7 mouse cellular contexts compared by ENCODE assay signal in genomic region chr7:133121661-133122378, GRCm38 (mm10). TPM values are rescaled to one million over a fixed set of nuclear protein-coding genes. Genes with fewer than 3 reads are reported as not detected.
A peak's percentile ranks its signal among the peaks of the same experiment; 100 is the strongest.
DNase-seq lines count a peak whose midpoint lies in the region; ATAC-seq and TF ChIP-seq lines count a peak whose summit lies in the region.

No protein-coding gene starts in this region.

- H3K36me3 ChIP-seq in ES-Bruce4 (ENCODE audit: control insufficient read depth, insufficient read depth, low read length, poor library complexity, severe bottlenecking), result peaks cover 12% of the 10 kb centered on the region
- no peaks in the 10 kb centered on the region for H3K36me3 ChIP-seq in heart, embryonic 10.5 days
- H3K36me3 ChIP-seq in kidney, postnatal 0 days (ENCODE audit: insufficient read depth, low read length), result no peaks in the 10 kb centered on the region

- no peaks in the 10 kb centered on the region for H3K9me3 ChIP-seq in ES-Bruce4 (replicated peaks; ENCODE audit: control insufficient read depth, insufficient read depth, low read length, poor library complexity, severe bottlenecking)
- H3K9me3 ChIP-seq in heart, embryonic 10.5 days, result no peaks in the 10 kb centered on the region
- no peaks in the 10 kb centered on the region for H3K9me3 ChIP-seq in kidney, postnatal 0 days (replicated peaks; ENCODE audit: low read length)

- no peak for TF ChIP-seq POLR2A in ES-Bruce4 (IDR thresholded peaks at IDR 0.05; ENCODE audit: insufficient read depth, low read length)

- peak overlapping the region; percentile 92 for H3K27ac ChIP-seq in ES-Bruce4 (ENCODE audit: insufficient read depth, low read length)
- H3K27ac ChIP-seq in heart, embryonic 10.5 days, result peak overlapping the region; percentile 99
- H3K27ac ChIP-seq in kidney, postnatal 0 days, result peak overlapping the region; percentile 98

- H3K4me3 ChIP-seq in ES-Bruce4 (ENCODE audit: low read depth, low read length), result peak overlapping the region; percentile 96
- peak overlapping the region; percentile 98 for H3K4me3 ChIP-seq in heart, embryonic 10.5 days
- H3K4me3 ChIP-seq in kidney, postnatal 0 days (replicated peaks; ENCODE audit: low read depth, low read length), result peak overlapping the region; percentile 94

- no peak for TF ChIP-seq EP300 in ES-Bruce4 (IDR thresholded peaks at IDR 0.05; ENCODE audit: insufficient read depth, low read depth, low read length)

- peak overlapping the region; percentile 98 for H3K9ac ChIP-seq in ES-Bruce4 (ENCODE audit: low read depth, poor library complexity, severe bottlenecking)
- peak overlapping the region; percentile 95 for H3K9ac ChIP-seq in kidney, postnatal 0 days (ENCODE audit: low read depth, low read length)

- no peaks in the 10 kb centered on the region for H3K4me1 ChIP-seq in ES-Bruce4 (ENCODE audit: control insufficient read depth, insufficient read depth, low read length)
- H3K4me1 ChIP-seq in heart, embryonic 10.5 days, result peaks cover 46% of the 10 kb centered on the region
- peaks cover 21% of the 10 kb centered on the region; the same call in 1 of the 2 replicates for H3K4me1 ChIP-seq in kidney, postnatal 0 days (replicated peaks; ENCODE audit: insufficient read depth, low read length)

- peak; percentile 51 for DNase-seq in MN1 (ENCODE audit: low spot score)
- peak; percentile 72 for DNase-seq in embryo, embryonic 10.5 days (ENCODE audit: low spot score)
- DNase-seq in heart, embryonic 10.5 days (ENCODE audit: low spot score), result no peak
- peak; percentile 65 for DNase-seq in kidney, postnatal 0 days (ENCODE audit: low spot score)
- peak; percentile 47 for DNase-seq in lung, postnatal 36 days
- DNase-seq in urinary bladder, postnatal 14 days (ENCODE audit: low spot score), result peak; percentile 37

- no peak; the same call in 1 of the 2 replicates for ATAC-seq in kidney, postnatal 0 days (replicated peaks; ENCODE audit: low FRiP score, low read depth)

- H3K27me3 ChIP-seq in ES-Bruce4 (ENCODE audit: control insufficient read depth, insufficient read depth, low read length, poor library complexity, severe bottlenecking), result no peaks in the 10 kb centered on the region
- no peaks in the 10 kb centered on the region; the same call in 1 of the 2 replicates for H3K27me3 ChIP-seq in heart, embryonic 10.5 days (ENCODE audit: insufficient read depth, poor library complexity, severe bottlenecking)
- no peaks in the 10 kb centered on the region for H3K27me3 ChIP-seq in kidney, postnatal 0 days (ENCODE audit: insufficient read depth, low read length)

- TF ChIP-seq CTCF in ES-Bruce4 (IDR thresholded peaks at IDR 0.05; ENCODE audit: low read depth, low read length), result no peak
- TF ChIP-seq CTCF in kidney, postnatal 0 days (IDR thresholded peaks at IDR 0.05; ENCODE audit: low read depth), result no peak; the same call in 1 of the 2 replicates

- peak overlapping the region; percentile 81 for H3K4me2 ChIP-seq in kidney, postnatal 0 days (ENCODE audit: low read length)

- under 1% methylated on average over 89 of the region's 94 CpGs for WGBS in heart, embryonic 10.5 days
- WGBS in kidney, postnatal 0 days, result 1% methylated on average over 71 of the region's 94 CpGs

RNA-seq across cellular contexts. Expression of gene Fgfr2, which starts 1.3 kb away (rescaled TPM):
- polyA plus RNA-seq in ES-Bruce4 (2011; ENCODE audit: insufficient read depth, insufficient read length, low read depth, missing spikeins), result 31.6 and 34.8 TPM in 2 replicates
- 23.6 and 46.6 TPM in 2 replicates for polyA plus RNA-seq in heart, embryonic 10.5 days (2016; fragmentation: Nextera tagmentation; extraction: Ambion mirVana)
- polyA plus RNA-seq in kidney, postnatal 0 days (2015; fragmentation: Nextera tagmentation; extraction: Ambion mirVana), result 79.8 and 88.6 TPM in 2 replicates

RNA-seq across cellular contexts. Expression of gene Ctbp2, which starts 2.3 kb away (rescaled TPM):
- polyA plus RNA-seq in ES-Bruce4 (2011; ENCODE audit: insufficient read depth, insufficient read length, low read depth, missing spikeins), result 218 and 252 TPM in 2 replicates
- polyA plus RNA-seq in heart, embryonic 10.5 days (2016; fragmentation: Nextera tagmentation; extraction: Ambion mirVana), result 60.1 and 75.7 TPM in 2 replicates
- 89.1 and 95.9 TPM in 2 replicates for polyA plus RNA-seq in kidney, postnatal 0 days (2015; fragmentation: Nextera tagmentation; extraction: Ambion mirVana)
